Mouse (Mus musculus): Measurements from ENCODE around the gene Letm1. TPM values are rescaled to one million over a fixed set of nuclear protein-coding genes. Genes with fewer than 3 reads are reported as not detected.

Gene Letm1
- polyA plus RNA-seq, 1 experiment from 2014 or later, result 48.2 TPM

- 88% methylated on average over 16 of the region's 16 CpGs for WGBS
- H3K4me1 ChIP-seq, result no peaks in the 10 kb centered on the region
- H3K9me3 ChIP-seq, result no peaks in the 10 kb centered on the region
- no peak overlapping the region for H3K27ac ChIP-seq
- peaks cover 69% of the 10 kb centered on the region for H3K36me3 ChIP-seq
- no peak overlapping the region for H3K9ac ChIP-seq
- H3K4me2 ChIP-seq (replicated peaks), result no peak overlapping the region
- no peaks in the 10 kb centered on the region for H3K27me3 ChIP-seq
- no peak overlapping the region for H3K4me3 ChIP-seq
- ATAC-seq (ENCODE audit: low FRiP score, low read depth), result 0 out of 2 replicates have a peak, but pooled peaks have one; percentile 17
Measured at GRCm38 (mm10) chr5:33735412-33736092, 47.1 kb downstream of the Letm1 start.

GRCm38 (mm10) chr5:33733837-33734236, 48.8 kb downstream of the Letm1 start:
- no peak for ATAC-seq (ENCODE audit: low FRiP score, low read depth)
- Histone ChIP-seq H3K27me3 (peaks cover 3% of the 10 kb centered on the region; the same call in 1 of the 2 replicates), H3K36me3 (peaks cover 68% of the 10 kb centered on the region), H3K4me1 (0 out of 2 replicates have a peak, but pooled peaks cover 3% of the 10 kb centered on the region), H3K9me3 (no peaks in the 10 kb centered on the region), H3K27ac (no peak overlapping the region), H3K9ac (no peak overlapping the region), H3K4me3 (no peak overlapping the region), H3K4me2 (replicated peaks) (no peak overlapping the region)
- 93% methylated on average over 12 of the region's 12 CpGs for WGBS

GRCm38 (mm10) chr5:33731051-33731450, 51.6 kb downstream of the Letm1 start:
- no peak overlapping the region for H3K27ac ChIP-seq
- H3K36me3 ChIP-seq, result peaks cover 80% of the 10 kb centered on the region
- peaks cover 20% of the 10 kb centered on the region for H3K27me3 ChIP-seq

GRCm38 (mm10) chr5:33730516-33730915, 52.1 kb downstream of the Letm1 start:
- Histone ChIP-seq H3K4me1 (0 out of 2 replicates have a peak, but pooled peaks cover 4% of the 10 kb centered on the region), H3K9me3 (no peaks in the 10 kb centered on the region), H3K9ac (peak overlapping the region; percentile 39; the same call in 1 of the 2 replicates), H3K4me3 (no peak overlapping the region), H3K4me2 (replicated peaks) (no peak overlapping the region), H3K27ac (no peak overlapping the region), H3K27me3 (peaks cover 23% of the 10 kb centered on the region), H3K36me3 (peaks cover 76% of the 10 kb centered on the region)
- ATAC-seq (ENCODE audit: low FRiP score, low read depth), result no peak
- 37% methylated on average over 5 of the region's 5 CpGs for WGBS

More at GRCm38 (mm10) chr5:33731051-33731450, 51.6 kb downstream of the Letm1 start:
- Histone ChIP-seq H3K4me2 (replicated peaks) (0 out of 2 replicates have a peak overlapping the region, but pooled peaks have one; percentile 21), H3K9ac (no peak overlapping the region), H3K4me3 (no peak overlapping the region), H3K9me3 (no peaks in the 10 kb centered on the region), H3K4me1 (0 out of 2 replicates have a peak, but pooled peaks cover 3% of the 10 kb centered on the region)
- no peak for ATAC-seq (ENCODE audit: low FRiP score, low read depth)
- 44% methylated on average over 21 of the region's 21 CpGs for WGBS

- H3K27ac ChIP-seq, result no peak overlapping the region
- no peaks in the 10 kb centered on the region for H3K9me3 ChIP-seq
- peaks cover 60% of the 10 kb centered on the region for H3K36me3 ChIP-seq
- no peak overlapping the region for H3K9ac ChIP-seq
- peaks cover 40% of the 10 kb centered on the region for H3K27me3 ChIP-seq
- H3K4me3 ChIP-seq, result no peak overlapping the region
- H3K4me2 ChIP-seq (replicated peaks), result no peak overlapping the region
- 78% methylated on average over 7 of the region's 7 CpGs for WGBS
- no peak for ATAC-seq (ENCODE audit: low FRiP score, low read depth)
- H3K4me1 ChIP-seq, result peaks cover 20% of the 10 kb centered on the region
Measured at GRCm38 (mm10) chr5:33728841-33729240, 53.8 kb downstream of the Letm1 start.

GRCm38 (mm10) chr5:33726891-33727290, 55.7 kb downstream of the Letm1 start:
- no peak overlapping the region for H3K9ac ChIP-seq
- 57% methylated on average over 1 of the region's 1 CpGs for WGBS
- peaks cover 51% of the 10 kb centered on the region for H3K27me3 ChIP-seq
- ATAC-seq (ENCODE audit: low FRiP score, low read depth), result no peak
- H3K4me1 ChIP-seq, result peaks cover 36% of the 10 kb centered on the region
- no peaks in the 10 kb centered on the region for H3K9me3 ChIP-seq
- 0 out of 2 replicates have a peak overlapping the region, but pooled peaks have one; percentile 98 for H3K4me2 ChIP-seq (replicated peaks)
- no peak overlapping the region for H3K27ac ChIP-seq
- H3K4me3 ChIP-seq, result no peak overlapping the region
- H3K36me3 ChIP-seq, result peaks cover 40% of the 10 kb centered on the region

- Histone ChIP-seq H3K9ac (no peak overlapping the region), H3K27ac (no peak overlapping the region), H3K4me2 (replicated peaks) (peak overlapping the region; percentile 98), H3K36me3 (peaks cover 33% of the 10 kb centered on the region), H3K4me3 (peak overlapping the region; percentile 81; the same call in 1 of the 2 replicates), H3K27me3 (peaks cover 53% of the 10 kb centered on the region), H3K4me1 (peaks cover 40% of the 10 kb centered on the region), H3K9me3 (no peaks in the 10 kb centered on the region)
- WGBS, result 91% methylated on average over 7 of the region's 7 CpGs
- no peak for ATAC-seq (ENCODE audit: low FRiP score, low read depth)
Measured at GRCm38 (mm10) chr5:33726081-33726647, 56.5 kb downstream of the Letm1 start.

GRCm38 (mm10) chr5:33723641-33724465, 58.8 kb downstream of the Letm1 start:
- WGBS, result 1% methylated on average over 36 of the region's 36 CpGs

GRCm38 (mm10) chr5:33723019-33723640, 59.5 kb downstream of the Letm1 start:
- WGBS, result under 1% methylated on average over 61 of the region's 61 CpGs
- peaks cover 60% of the 10 kb centered on the region for H3K27me3 ChIP-seq
- H3K4me1 ChIP-seq, result peaks cover 41% of the 10 kb centered on the region

More at GRCm38 (mm10) chr5:33723641-33724465, 58.8 kb downstream of the Letm1 start:
- Histone ChIP-seq H3K4me3 (peak overlapping the region; percentile 81), H3K27me3 (peaks cover 62% of the 10 kb centered on the region), H3K36me3 (peaks cover 11% of the 10 kb centered on the region; the same call in 1 of the 2 replicates), H3K9me3 (no peaks in the 10 kb centered on the region), H3K4me1 (peaks cover 41% of the 10 kb centered on the region), H3K27ac (peak overlapping the region; percentile 84), H3K4me2 (replicated peaks) (peak overlapping the region; percentile 98), H3K9ac (peak overlapping the region; percentile 90)
- ATAC-seq (ENCODE audit: low FRiP score, low read depth), result no peak

GRCm38 (mm10) chr5:33722266-33723018, 60.2 kb downstream of the Letm1 start:
- Histone ChIP-seq H3K4me1 (peaks cover 41% of the 10 kb centered on the region), H3K9ac (peak overlapping the region; percentile 90), H3K9me3 (no peaks in the 10 kb centered on the region), H3K36me3 (peaks cover 2% of the 10 kb centered on the region; the same call in 1 of the 2 replicates), H3K4me3 (peak overlapping the region; percentile 81), H3K4me2 (replicated peaks) (peak overlapping the region; percentile 98), H3K27me3 (peaks cover 53% of the 10 kb centered on the region), H3K27ac (peak overlapping the region; percentile 84)
- ATAC-seq (ENCODE audit: low FRiP score, low read depth), result no peak
- under 1% methylated on average over 53 of the region's 53 CpGs for WGBS

More at GRCm38 (mm10) chr5:33723019-33723640, 59.5 kb downstream of the Letm1 start:
- H3K9me3 ChIP-seq, result no peaks in the 10 kb centered on the region
- peak overlapping the region; percentile 98 for H3K4me2 ChIP-seq (replicated peaks)
- H3K36me3 ChIP-seq, result peaks cover 9% of the 10 kb centered on the region; the same call in 1 of the 2 replicates
- peak overlapping the region; percentile 81 for H3K4me3 ChIP-seq
- ATAC-seq (ENCODE audit: low FRiP score, low read depth), result no peak
- H3K9ac ChIP-seq, result peak overlapping the region; percentile 90
- peak overlapping the region; percentile 84 for H3K27ac ChIP-seq
